Mouse (Mus musculus) embryo, embryonic 11 days (tissue): ENCODE measurements at regions not wholly inside any gene's neighbourhood (a gene's known extent, or its start where the extent isn't known, plus 50 kb on each side); places are given as distances from the start of the nearest gene placed in this dataset.

Source experiments
- DNase-seq: peaks from one replicate; pipeline ENCODE4 v3.0.0-alpha.2; 2015

- no peak for DNase-seq
Measured at GRCm38 (mm10) chr10:96504340-96504739, 112.5 kb upstream of the Btg1 start.

- DNase-seq = no peak
Measured at GRCm38 (mm10) chr10:96515164-96515922, 101.5 kb upstream of the Btg1 start.

GRCm38 (mm10) chr10:96515923-96516258 is 100.9 kb upstream of the Btg1 start:
- no peak for DNase-seq

GRCm38 (mm10) chr10:96519411-96519810 is 97.4 kb upstream of the Btg1 start:
- DNase-seq = no peak

GRCm38 (mm10) chr10:96520995-96521760 is 95.6 kb upstream of the Btg1 start:
- peak; percentile 32 for DNase-seq

GRCm38 (mm10) chr10:96523967-96524801 is 92.6 kb upstream of the Btg1 start:
- peak; percentile 38 for DNase-seq

- DNase-seq = no peak
Measured at GRCm38 (mm10) chr10:96527864-96528263, 88.9 kb upstream of the Btg1 start.

GRCm38 (mm10) chr10:96534547-96535124 is 82.2 kb upstream of the Btg1 start:
- DNase-seq = no peak

GRCm38 (mm10) chr10:96535461-96535860 is 81.3 kb upstream of the Btg1 start:
- no peak for DNase-seq

- DNase-seq = no peak
Measured at GRCm38 (mm10) chr10:96540828-96541227, 76.0 kb upstream of the Btg1 start.

GRCm38 (mm10) chr10:96545312-96545711 is 71.5 kb upstream of the Btg1 start:
- no peak for DNase-seq

- no peak for DNase-seq
Measured at GRCm38 (mm10) chr10:96545761-96546388, 70.9 kb upstream of the Btg1 start.

GRCm38 (mm10) chr10:96549651-96550050 is 67.2 kb upstream of the Btg1 start:
- DNase-seq = peak; percentile 16

- DNase-seq = no peak
Measured at GRCm38 (mm10) chr10:96550266-96550665, 66.5 kb upstream of the Btg1 start.

GRCm38 (mm10) chr10:96557336-96557735 is 59.5 kb upstream of the Btg1 start:
- no peak for DNase-seq

- DNase-seq = no peak
Measured at GRCm38 (mm10) chr10:96565343-96565742, 51.5 kb upstream of the Btg1 start.
